Mouse (Mus musculus): Measurements from ENCODE around the gene Ifrd1. TPM values are rescaled to one million over a fixed set of nuclear protein-coding genes. Genes with fewer than 3 reads are reported as not detected.

The Ifrd1 gene
- 33.3 and 36.9 TPM in 2 replicates for polyA plus RNA-seq (2012; rRNA removed)

DNA sequence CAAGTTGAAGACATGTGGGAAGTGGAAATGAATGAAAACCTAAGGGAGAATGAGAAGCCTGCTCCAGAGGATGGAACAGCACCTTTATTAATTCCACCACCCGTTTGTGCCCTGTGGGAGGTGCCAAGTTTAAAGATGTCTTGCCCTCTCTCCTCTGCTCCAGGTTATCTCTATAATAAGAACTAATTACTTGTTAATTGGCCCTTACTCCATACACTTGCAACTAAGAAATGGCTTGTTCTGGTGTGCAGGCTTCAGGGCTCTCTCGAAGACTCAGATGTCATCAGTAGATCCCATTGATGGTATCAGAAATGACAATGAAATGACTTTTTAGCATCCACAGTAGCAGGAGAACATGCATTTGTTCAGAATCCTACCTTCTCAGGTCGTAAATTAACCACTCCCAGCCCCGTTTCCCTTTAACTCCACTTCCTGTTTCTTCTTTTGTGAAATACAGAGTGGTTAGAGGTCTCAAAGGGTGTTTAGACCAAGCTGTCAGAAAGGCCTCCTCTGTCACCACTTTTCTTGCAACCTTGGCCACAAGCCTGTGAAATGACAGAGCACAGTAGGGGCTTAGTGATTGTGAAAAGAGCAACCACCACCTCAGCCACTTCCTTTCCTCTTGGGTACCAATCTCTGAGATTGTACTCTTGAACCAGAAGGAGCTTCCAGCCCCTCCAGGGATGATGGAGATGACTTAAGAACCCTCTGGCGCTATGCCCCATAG lies at the start of gene Ifrd1:
Gene Ifrd1, minus strand, starts transcription at position 51 of the 727 bp plus-strand sequence.

DNA sequence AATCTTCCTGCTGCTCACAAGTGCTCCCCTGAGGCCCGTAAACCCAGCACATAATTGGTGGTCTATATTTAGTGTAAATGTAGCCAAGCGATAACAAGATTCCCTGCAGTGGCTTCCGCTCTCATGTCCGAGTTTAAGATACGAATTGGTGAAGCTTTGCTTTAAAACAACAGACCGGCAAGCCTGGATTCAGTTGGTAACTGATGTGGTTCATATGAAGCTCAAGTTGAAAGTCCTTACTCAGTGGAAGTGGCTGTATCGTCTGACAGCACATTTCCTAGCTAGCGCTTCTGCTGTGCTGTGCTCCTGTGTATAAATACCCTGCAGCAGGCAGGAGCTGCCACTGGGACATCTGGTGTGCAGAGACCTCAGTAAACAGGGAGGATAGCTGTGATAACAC lies 49.0 kb downstream of the Ifrd1 start, which contains the start of gene Lsmem1:
Gene Lsmem1, minus strand, starts transcription at position 189 of the 400 bp plus-strand sequence.

Other genes starting within 250 kb of the Ifrd1 start
- 5.5 and 7.6 TPM in 2 replicates for gene Arl4a, start 210.5 kb downstream of the Ifrd1 start, polyA plus RNA-seq (2012; rRNA removed)
- gene Scin, start 114.3 kb downstream of the Ifrd1 start, polyA plus RNA-seq (2012; rRNA removed), result 1.3 and 1.9 TPM in 2 replicates
- not detected in 2 replicates for gene Lsmem1, start 49.0 kb downstream of the Ifrd1 start, polyA plus RNA-seq (2012; rRNA removed)
- 4.2 and 8.0 TPM in 2 replicates for gene Zfp277, start 197.4 kb upstream of the Ifrd1 start, polyA plus RNA-seq (2012; rRNA removed)
- 13.5 and 14.7 TPM in 2 replicates for gene Dock4, start 197.4 kb upstream of the Ifrd1 start, polyA plus RNA-seq (2012; rRNA removed)

All from ovary, adult 2 months (tissue).